Mouse (Mus musculus) brain, adult 2 months (tissue): ENCODE results near the gene Baiap2l1.
"Not testable (repeated sequence)": the region's sequence is repeated elsewhere in the genome, so short reads cannot be mapped to it uniquely, and the experiment has no call there.

Experiments used
- DNase-seq: peaks from one replicate; pipeline ENCODE4 v3.0.0; 2011; ENCODE audit warnings: low read depth, low spot score

Baiap2l1 gene

GRCm38 (mm10) chr5:144351185-144351584, 6.7 kb downstream of the Baiap2l1 start:
- DNase-seq, result no peak

- no peak for DNase-seq
These were observed 13.3 kb downstream of the Baiap2l1 start for GRCm38 (mm10) chr5:144344592-144344991.

GRCm38 (mm10) chr5:144341085-144341484, 16.8 kb downstream of the Baiap2l1 start:
- DNase-seq, result no peak

GRCm38 (mm10) chr5:144338787-144339186, 19.1 kb downstream of the Baiap2l1 start:
- DNase-seq, result no peak

GRCm38 (mm10) chr5:144335357-144335756, 22.6 kb downstream of the Baiap2l1 start:
- not testable (repeated sequence) for DNase-seq

GRCm38 (mm10) chr5:144334010-144334409, 23.9 kb downstream of the Baiap2l1 start:
- DNase-seq, result no peak

GRCm38 (mm10) chr5:144322717-144323116, 35.2 kb downstream of the Baiap2l1 start:
- DNase-seq, result no peak

GRCm38 (mm10) chr5:144321681-144322080, 36.2 kb downstream of the Baiap2l1 start:
- peak; percentile 25 for DNase-seq

- no peak for DNase-seq
These were observed 39.6 kb downstream of the Baiap2l1 start for GRCm38 (mm10) chr5:144318286-144318685.

- no peak for DNase-seq
These were observed 40.5 kb downstream of the Baiap2l1 start for GRCm38 (mm10) chr5:144317426-144317825.

GRCm38 (mm10) chr5:144316442-144316841, 41.5 kb downstream of the Baiap2l1 start:
- no peak for DNase-seq

- no peak for DNase-seq
These were observed 43.0 kb downstream of the Baiap2l1 start for GRCm38 (mm10) chr5:144314731-144315494.

- no peak for DNase-seq
These were observed 44.6 kb downstream of the Baiap2l1 start for GRCm38 (mm10) chr5:144313335-144313734.

GRCm38 (mm10) chr5:144312183-144312582, 45.7 kb downstream of the Baiap2l1 start:
- no peak for DNase-seq

- no peak for DNase-seq
These were observed 49.0 kb downstream of the Baiap2l1 start for GRCm38 (mm10) chr5:144308929-144309328.

GRCm38 (mm10) chr5:144303071-144303470, 54.8 kb downstream of the Baiap2l1 start:
- DNase-seq, result no peak

GRCm38 (mm10) chr5:144296090-144296604, 61.8 kb downstream of the Baiap2l1 start:
- no peak for DNase-seq

GRCm38 (mm10) chr5:144295357-144295756, 62.6 kb downstream of the Baiap2l1 start:
- DNase-seq, result no peak

- no peak for DNase-seq
These were observed 63.0 kb downstream of the Baiap2l1 start for GRCm38 (mm10) chr5:144294908-144295307.

GRCm38 (mm10) chr5:144289769-144290440, 68.0 kb downstream of the Baiap2l1 start:
- peak; percentile 80 for DNase-seq

- DNase-seq, result no peak
These were observed 69.5 kb downstream of the Baiap2l1 start for GRCm38 (mm10) chr5:144288391-144288790.

GRCm38 (mm10) chr5:144287267-144287820, 70.6 kb downstream of the Baiap2l1 start:
- DNase-seq, result no peak
